Mouse (Mus musculus) G1E (cell line): ENCODE results near the gene P3h4.

Source experiments
- CTCF ChIP-seq: IDR thresholded peaks from 2 replicates; pipeline ENCODE4 v1.5.1; 2012; ENCODE audit warnings: low read depth, low read length, inconsistent platforms, mixed read lengths
- GATA2 ChIP-seq: IDR thresholded peaks from 2 replicates; pipeline ENCODE4 v1.6.1; 2012; ENCODE audit warnings: low read depth, low read length, inconsistent platforms, borderline replicate concordance

GRCm38 (mm10) chr11:100398517-100398916 is 16.1 kb downstream of the P3h4 start:
- TF ChIP-seq CTCF (no peak), GATA2 (no peak)
